Mouse (Mus musculus): ENCODE measurements around the gene Lrp3. TPM values are rescaled to one million over a fixed set of nuclear protein-coding genes. Genes with fewer than 3 reads are reported as not detected.

Gene Lrp3
- polyA plus RNA-seq, 1 experiment from 2014 or later, result 17.9 TPM

- WGBS, result 83% methylated on average over 3 of the region's 3 CpGs
- ATAC-seq (ENCODE audit: low FRiP score), result no peak
Observed at GRCm38 (mm10) chr7:35157512-35157911, 57.8 kb downstream of the Lrp3 start.

DNA sequence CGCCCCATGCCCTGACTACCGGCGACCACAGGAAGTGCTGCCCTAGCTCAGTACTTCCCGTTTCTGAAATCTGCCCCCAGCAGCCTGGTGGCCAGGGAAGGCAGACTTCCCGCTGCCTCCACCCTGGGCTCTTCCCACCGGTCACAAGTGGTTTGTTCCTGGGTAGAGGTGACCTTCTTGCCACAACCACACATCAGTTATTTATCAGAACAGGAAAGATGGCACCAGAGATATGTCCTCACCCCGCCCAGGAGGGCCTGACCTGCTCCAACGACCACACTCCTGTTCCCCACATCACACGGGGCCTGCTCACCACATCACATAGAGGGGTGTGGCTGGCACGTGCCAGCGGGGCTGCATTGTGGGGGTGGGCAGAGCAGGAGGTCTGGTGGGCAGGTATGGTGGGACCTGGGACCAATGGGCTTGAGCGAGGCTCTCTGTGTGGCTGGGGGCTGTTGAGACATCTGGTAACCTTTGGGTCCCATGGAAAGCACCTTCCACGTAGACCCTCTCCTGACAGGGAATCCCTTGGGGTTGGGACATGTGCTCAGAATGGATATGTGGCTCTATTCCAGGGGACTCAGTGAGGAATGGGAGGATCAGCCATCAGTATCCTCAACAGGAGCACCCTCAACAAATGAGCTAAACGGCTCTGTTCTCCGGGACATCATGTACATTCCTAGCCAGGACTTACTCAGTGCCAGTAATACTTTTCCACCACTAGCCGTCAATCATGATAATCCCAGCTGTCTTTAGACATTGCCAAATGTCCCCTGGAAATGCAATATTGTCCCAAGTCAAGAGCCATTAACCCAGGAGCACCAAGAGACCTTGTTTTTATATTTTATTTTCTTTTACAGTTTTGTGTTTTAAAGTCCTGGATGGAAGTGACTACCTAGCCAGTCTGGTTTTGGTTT is 58.5 kb downstream of the Lrp3 start:
- Histone ChIP-seq H3K4me2 (replicated peaks) (no peak overlapping the region), H3K9me3 (replicated peaks) (peaks cover 3% of the 10 kb centered on the region; the same call in 1 of the 2 replicates), H3K4me3 (no peak overlapping the region), H3K9ac (no peak overlapping the region), H3K36me3 (no peaks in the 10 kb centered on the region), H3K4me1 (no peaks in the 10 kb centered on the region), H3K27me3 (peaks cover 6% of the 10 kb centered on the region; the same call in 1 of the 2 replicates), H3K27ac (no peak overlapping the region)
- no peak for ATAC-seq (ENCODE audit: low FRiP score)
- WGBS, result 73% methylated on average over 16 of the region's 16 CpGs

More at GRCm38 (mm10) chr7:35157512-35157911, 57.8 kb downstream of the Lrp3 start:
- Histone ChIP-seq H3K9ac (no peak overlapping the region), H3K36me3 (no peaks in the 10 kb centered on the region), H3K4me3 (no peak overlapping the region), H3K27ac (no peak overlapping the region), H3K4me2 (replicated peaks) (no peak overlapping the region), H3K27me3 (peaks cover 6% of the 10 kb centered on the region; the same call in 1 of the 2 replicates), H3K9me3 (replicated peaks) (peaks cover 3% of the 10 kb centered on the region; the same call in 1 of the 2 replicates), H3K4me1 (no peaks in the 10 kb centered on the region)

- no peak for ATAC-seq (ENCODE audit: low FRiP score)
- WGBS, result 83% methylated on average over 12 of the region's 12 CpGs
- no peaks in the 10 kb centered on the region for H3K9me3 ChIP-seq (replicated peaks)
Observed at GRCm38 (mm10) chr7:35154449-35154848, 60.8 kb downstream of the Lrp3 start.

GRCm38 (mm10) chr7:35150860-35151259 is 64.4 kb downstream of the Lrp3 start:
- no peak overlapping the region for H3K4me3 ChIP-seq
- WGBS, result 85% methylated on average over 5 of the region's 5 CpGs
- 0 out of 2 replicates have a peak, but pooled peaks cover 5% of the 10 kb centered on the region for H3K4me1 ChIP-seq
- no peaks in the 10 kb centered on the region for H3K9me3 ChIP-seq (replicated peaks)
- ATAC-seq (ENCODE audit: low FRiP score), result no peak
- no peak overlapping the region for H3K4me2 ChIP-seq (replicated peaks)
- no peaks in the 10 kb centered on the region for H3K36me3 ChIP-seq
- no peaks in the 10 kb centered on the region for H3K27me3 ChIP-seq
- H3K9ac ChIP-seq, result no peak overlapping the region
- H3K27ac ChIP-seq, result no peak overlapping the region

More at GRCm38 (mm10) chr7:35154449-35154848, 60.8 kb downstream of the Lrp3 start:
- Histone ChIP-seq H3K9ac (no peak overlapping the region), H3K4me2 (replicated peaks) (no peak overlapping the region), H3K27ac (no peak overlapping the region), H3K36me3 (no peaks in the 10 kb centered on the region), H3K4me3 (no peak overlapping the region), H3K27me3 (peaks cover 6% of the 10 kb centered on the region; the same call in 1 of the 2 replicates), H3K4me1 (no peaks in the 10 kb centered on the region)

Other genes with a start within 250 kb of the Lrp3 start
- 46.1 and 50.3 TPM in 2 replicates for gene Cebpg, start 158.9 kb downstream of the Lrp3 start, polyA plus RNA-seq (2016; fragmentation: Nextera tagmentation; extraction: Ambion mirVana)
- gene Cebpa, start 96.2 kb downstream of the Lrp3 start, polyA plus RNA-seq (2016; fragmentation: Nextera tagmentation; extraction: Ambion mirVana), result 0.96 and 1.6 TPM in 2 replicates
- gene Slc7a10, start 29.1 kb downstream of the Lrp3 start, polyA plus RNA-seq (2016; fragmentation: Nextera tagmentation; extraction: Ambion mirVana), result 1.9 and 2.1 TPM in 2 replicates
- gene Gpatch1, start 102.9 kb upstream of the Lrp3 start, polyA plus RNA-seq (2016; fragmentation: Nextera tagmentation; extraction: Ambion mirVana), result 21.3 and 22.5 TPM in 2 replicates
- gene Rhpn2, start 118.7 kb upstream of the Lrp3 start, polyA plus RNA-seq (2016; fragmentation: Nextera tagmentation; extraction: Ambion mirVana), result 3.8 and 4.0 TPM in 2 replicates
- 21.1 and 24.4 TPM in 2 replicates for gene Faap24, start 181.3 kb upstream of the Lrp3 start, polyA plus RNA-seq (2016; fragmentation: Nextera tagmentation; extraction: Ambion mirVana)
- gene Cep89, start 181.5 kb upstream of the Lrp3 start, polyA plus RNA-seq (2016; fragmentation: Nextera tagmentation; extraction: Ambion mirVana), result 38.9 and 41.0 TPM in 2 replicates
- gene Slc7a9, start 233.3 kb upstream of the Lrp3 start, polyA plus RNA-seq (2016; fragmentation: Nextera tagmentation; extraction: Ambion mirVana), result not detected in 2 replicates